Mouse (Mus musculus): ENCODE measurements around the gene Zfp82. TPM values are rescaled to one million over a fixed set of nuclear protein-coding genes. Genes with fewer than 3 reads are reported as not detected.
"Not testable (repeated sequence)": the region's sequence is repeated elsewhere in the genome, so short reads cannot be mapped to it uniquely, and the experiment has no call there.

Zfp82 gene
- 3.9 and 5.5 TPM in 2 replicates for polyA plus RNA-seq (2015; fragmentation: Nextera tagmentation; extraction: Ambion mirVana)

GRCm38 (mm10) chr7:30072146-30073028 lies at the start of gene Zfp82:
Gene Zfp82 (minus strand): TSS chr7:30072900.
- peak within 1 kb of the TSS; percentile 70 for H3K4me3 ChIP-seq (replicated peaks)
- H3K27me3 ChIP-seq = no peaks in the 10 kb centered on the region
- under 1% methylated on average over 50 of the region's 50 CpGs for WGBS
- H3K4me2 ChIP-seq = peak within 1 kb of the TSS; percentile 94
- H3K9me3 ChIP-seq (replicated peaks) = no peaks in the 10 kb centered on the region
- peak within 1 kb of the TSS; percentile 52 for H3K27ac ChIP-seq
- H3K9ac ChIP-seq = peak within 1 kb of the TSS; percentile 68
- H3K4me1 ChIP-seq = peaks cover 8% of the 10 kb centered on the region
- peak; percentile 93 for ATAC-seq (replicated peaks; ENCODE audit: low FRiP score)
- H3K36me3 ChIP-seq = peaks cover 35% of the 10 kb centered on the region

DNA sequence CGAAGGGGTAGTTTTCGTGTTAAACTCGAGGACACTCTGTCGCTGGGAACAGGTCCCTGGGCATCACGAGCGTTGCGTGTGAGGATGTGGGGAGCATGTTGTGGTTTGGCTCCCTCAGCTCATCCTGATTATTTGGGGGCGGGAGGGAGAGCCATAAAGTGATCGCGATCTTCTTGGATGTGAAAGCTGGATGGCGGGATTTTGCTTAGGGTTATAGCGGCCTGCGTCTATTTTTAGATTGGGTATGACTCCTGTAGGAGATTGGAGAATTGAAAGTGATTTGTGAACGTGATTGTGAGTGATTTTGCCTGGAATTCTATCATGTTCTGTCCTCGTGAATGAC lies 49.5 kb upstream of the Zfp82 start:
- H3K27me3 ChIP-seq = no peaks in the 10 kb centered on the region
- peak overlapping the region; percentile 80 for H3K27ac ChIP-seq
- peak overlapping the region; percentile 73 for H3K9ac ChIP-seq
- WGBS = 7% methylated on average over 15 of the region's 15 CpGs
- no peaks in the 10 kb centered on the region for H3K9me3 ChIP-seq (replicated peaks)
- peaks cover 19% of the 10 kb centered on the region for H3K36me3 ChIP-seq
- ATAC-seq (replicated peaks; ENCODE audit: low FRiP score) = 0 out of 2 replicates have a peak, but pooled peaks have one; percentile 23
- peak overlapping the region; percentile 79 for H3K4me3 ChIP-seq (replicated peaks)
- H3K4me2 ChIP-seq = peak overlapping the region; percentile 93
- peaks cover 8% of the 10 kb centered on the region; the same call in 1 of the 2 replicates for H3K4me1 ChIP-seq

- peak; percentile 95 for ATAC-seq (replicated peaks; ENCODE audit: low FRiP score)
- H3K9ac ChIP-seq = peak within 1 kb of the TSS; percentile 73
- WGBS = under 1% methylated on average over 61 of the region's 61 CpGs
- no peaks in the 10 kb centered on the region for H3K9me3 ChIP-seq (replicated peaks)
- H3K4me3 ChIP-seq (replicated peaks) = peak within 1 kb of the TSS; percentile 79
- peaks cover 13% of the 10 kb centered on the region for H3K36me3 ChIP-seq
- H3K4me1 ChIP-seq = peaks cover 8% of the 10 kb centered on the region; the same call in 1 of the 2 replicates
- H3K27ac ChIP-seq = peak within 1 kb of the TSS; percentile 80
- H3K27me3 ChIP-seq = no peaks in the 10 kb centered on the region
- H3K4me2 ChIP-seq = peak within 1 kb of the TSS; percentile 93
Observed at GRCm38 (mm10) chr7:30121308-30122187, 48.8 kb upstream of the Zfp82 start, which contains the start of gene Zfp382. Gene Zfp382 (plus strand): TSS chr7:30121942.

- not testable (repeated sequence) for H3K4me2 ChIP-seq; H3K4me3 ChIP-seq (replicated peaks); H3K9ac ChIP-seq; H3K36me3 ChIP-seq; H3K9me3 ChIP-seq (replicated peaks); H3K27ac ChIP-seq; H3K4me1 ChIP-seq; ATAC-seq (replicated peaks; ENCODE audit: low FRiP score); H3K27me3 ChIP-seq
- 91% methylated on average over 12 of the region's 12 CpGs for WGBS
Observed at GRCm38 (mm10) chr7:30117935-30118334, 45.2 kb upstream of the Zfp82 start.

GRCm38 (mm10) chr7:30116076-30116475 lies 43.4 kb upstream of the Zfp82 start:
- H3K27me3 ChIP-seq = no peaks in the 10 kb centered on the region
- H3K27ac ChIP-seq = no peak overlapping the region
- no peak overlapping the region for H3K4me3 ChIP-seq (replicated peaks)
- 95% methylated on average over 5 of the region's 5 CpGs for WGBS
- no peak overlapping the region for H3K4me2 ChIP-seq
- H3K9me3 ChIP-seq (replicated peaks) = peaks cover 9% of the 10 kb centered on the region; the same call in 1 of the 2 replicates
- no peak for ATAC-seq (replicated peaks; ENCODE audit: low FRiP score)
- H3K9ac ChIP-seq = no peak overlapping the region
- H3K4me1 ChIP-seq = no peaks in the 10 kb centered on the region
- H3K36me3 ChIP-seq = peaks cover 7% of the 10 kb centered on the region; the same call in 1 of the 2 replicates

- H3K36me3 ChIP-seq = peaks cover 61% of the 10 kb centered on the region
- 94% methylated on average over 13 of the region's 13 CpGs for WGBS
- no peak overlapping the region for H3K9ac ChIP-seq
Observed at GRCm38 (mm10) chr7:30099297-30099696, 26.6 kb upstream of the Zfp82 start.

GRCm38 (mm10) chr7:30095551-30096125 lies 22.9 kb upstream of the Zfp82 start:
- Histone ChIP-seq H3K9me3 (replicated peaks) (no peaks in the 10 kb centered on the region), H3K27ac (peak overlapping the region; percentile 98), H3K36me3 (peaks cover 28% of the 10 kb centered on the region), H3K4me2 (peak overlapping the region; percentile 60), H3K27me3 (no peaks in the 10 kb centered on the region), H3K9ac (peak overlapping the region; percentile 74), H3K4me1 (peaks cover 15% of the 10 kb centered on the region), H3K4me3 (replicated peaks) (peak overlapping the region; percentile 74)
- 6% methylated on average over 5 of the region's 5 CpGs for WGBS
- no peak for ATAC-seq (replicated peaks; ENCODE audit: low FRiP score)

More at GRCm38 (mm10) chr7:30099297-30099696, 26.6 kb upstream of the Zfp82 start:
- peaks cover 7% of the 10 kb centered on the region for H3K4me1 ChIP-seq
- no peak for ATAC-seq (replicated peaks; ENCODE audit: low FRiP score)
- H3K4me3 ChIP-seq (replicated peaks) = no peak overlapping the region
- no peak overlapping the region for H3K4me2 ChIP-seq
- peaks cover 18% of the 10 kb centered on the region for H3K9me3 ChIP-seq (replicated peaks)
- no peak overlapping the region for H3K27ac ChIP-seq
- H3K27me3 ChIP-seq = no peaks in the 10 kb centered on the region

GRCm38 (mm10) chr7:30094646-30095429 lies 22.1 kb upstream of the Zfp82 start, which contains the start of gene Zfp260:
Gene Zfp260 (plus strand): TSS chr7:30094777.
- Histone ChIP-seq H3K36me3 (peaks cover 20% of the 10 kb centered on the region), H3K4me1 (peaks cover 15% of the 10 kb centered on the region), H3K9ac (peak within 1 kb of the TSS; percentile 74), H3K27me3 (no peaks in the 10 kb centered on the region), H3K4me2 (peak within 1 kb of the TSS; percentile 60), H3K27ac (peak within 1 kb of the TSS; percentile 98), H3K9me3 (replicated peaks) (no peaks in the 10 kb centered on the region), H3K4me3 (replicated peaks) (peak within 1 kb of the TSS; percentile 74)
- ATAC-seq (replicated peaks; ENCODE audit: low FRiP score) = peak; percentile 85
- WGBS = under 1% methylated on average over 26 of the region's 26 CpGs

DNA sequence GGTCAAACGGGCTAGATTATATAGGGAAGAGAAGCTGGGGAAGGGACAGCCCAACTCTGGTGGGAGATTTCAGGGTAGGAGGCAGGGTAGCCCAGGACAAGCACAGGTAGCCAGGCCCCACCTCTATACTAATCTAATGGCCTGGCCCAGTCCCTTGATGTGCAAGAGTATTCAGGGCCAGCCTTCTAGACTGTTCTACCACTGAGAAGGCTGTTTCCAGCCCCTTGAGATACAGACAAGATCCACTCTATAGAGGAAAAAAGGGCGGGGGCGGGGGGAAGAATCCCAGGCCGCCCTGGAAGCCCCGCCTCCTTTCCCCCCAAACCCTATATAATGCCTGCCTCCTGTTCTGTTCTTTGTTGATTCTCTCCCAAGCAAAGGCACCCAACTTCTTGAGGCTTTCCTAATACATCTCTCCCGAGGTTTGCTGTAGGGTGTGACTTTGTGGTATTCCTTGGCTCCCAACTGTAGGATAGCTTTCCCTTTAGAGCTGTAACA lies 21.3 kb upstream of the Zfp82 start:
- peak overlapping the region; percentile 98; the same call in 1 of the 2 replicates for H3K27ac ChIP-seq
- ATAC-seq (replicated peaks; ENCODE audit: low FRiP score) = no peak
- H3K9me3 ChIP-seq (replicated peaks) = no peaks in the 10 kb centered on the region
- H3K9ac ChIP-seq = peak overlapping the region; percentile 74; the same call in 1 of the 2 replicates
- 71% methylated on average over 6 of the region's 6 CpGs for WGBS
- peak overlapping the region; percentile 74 for H3K4me3 ChIP-seq (replicated peaks)
- peaks cover 21% of the 10 kb centered on the region for H3K4me1 ChIP-seq
- H3K36me3 ChIP-seq = peaks cover 12% of the 10 kb centered on the region
- peak overlapping the region; percentile 60 for H3K4me2 ChIP-seq
- no peaks in the 10 kb centered on the region for H3K27me3 ChIP-seq

GRCm38 (mm10) chr7:30092666-30093065 lies 20.0 kb upstream of the Zfp82 start:
- Histone ChIP-seq H3K27ac (no peak overlapping the region), H3K9ac (no peak overlapping the region), H3K36me3 (0 out of 2 replicates have a peak, but pooled peaks cover 2% of the 10 kb centered on the region), H3K27me3 (no peaks in the 10 kb centered on the region), H3K4me1 (peaks cover 32% of the 10 kb centered on the region), H3K9me3 (replicated peaks) (no peaks in the 10 kb centered on the region), H3K4me3 (replicated peaks) (no peak overlapping the region), H3K4me2 (no peak overlapping the region)
- WGBS = 85% methylated on average over 9 of the region's 9 CpGs
- no peak for ATAC-seq (replicated peaks; ENCODE audit: low FRiP score)
